Mouse (Mus musculus): ENCODE results near the gene Rsbn1l. TPM values are rescaled to one million over a fixed set of nuclear protein-coding genes. Genes with fewer than 3 reads are reported as not detected.

The Rsbn1l gene
- 5.7 and 6.4 TPM in 2 replicates for polyA plus RNA-seq (2015; fragmentation: Nextera tagmentation; extraction: Ambion mirVana)

GRCm38 (mm10) chr5:20956298-20956697 lies at the start of gene Rsbn1l:
TSS of gene Rsbn1l (minus strand) at chr5:20956398.
- no peaks in the 10 kb centered on the region for H3K27me3 ChIP-seq
- no peak within 1 kb of the TSS for H3K4me2 ChIP-seq (replicated peaks)
- WGBS = over 99% methylated on average over 3 of the region's 3 CpGs
- no peak within 1 kb of the TSS for H3K4me3 ChIP-seq (replicated peaks)
- H3K4me1 ChIP-seq (replicated peaks) = peaks cover 5% of the 10 kb centered on the region; the same call in 1 of the 2 replicates
- ATAC-seq = no peak
- H3K9me3 ChIP-seq = peaks cover 5% of the 10 kb centered on the region; the same call in 1 of the 2 replicates
- H3K36me3 ChIP-seq = 0 out of 2 replicates have a peak, but pooled peaks cover 2% of the 10 kb centered on the region
- H3K27ac ChIP-seq = no peak within 1 kb of the TSS
- H3K9ac ChIP-seq (replicated peaks) = no peak within 1 kb of the TSS

- H3K27ac ChIP-seq = no peak overlapping the region
- no peak overlapping the region for H3K9ac ChIP-seq (replicated peaks)
- H3K36me3 ChIP-seq = peaks cover 69% of the 10 kb centered on the region
- peaks cover 6% of the 10 kb centered on the region; the same call in 1 of the 2 replicates for H3K9me3 ChIP-seq
- WGBS = 95% methylated on average over 6 of the region's 6 CpGs
- H3K4me3 ChIP-seq (replicated peaks) = no peak overlapping the region
- no peaks in the 10 kb centered on the region for H3K27me3 ChIP-seq
- H3K4me1 ChIP-seq (replicated peaks) = no peaks in the 10 kb centered on the region
- ATAC-seq = no peak
- H3K4me2 ChIP-seq (replicated peaks) = no peak overlapping the region
Measured at GRCm38 (mm10) chr5:21002723-21003122, 46.5 kb upstream of the Rsbn1l start.

GRCm38 (mm10) chr5:21001622-21002315 lies 45.6 kb upstream of the Rsbn1l start:
- no peak for ATAC-seq
- H3K36me3 ChIP-seq = peaks cover 74% of the 10 kb centered on the region
- no peaks in the 10 kb centered on the region for H3K27me3 ChIP-seq

GRCm38 (mm10) chr5:20998427-20998826 lies 42.2 kb upstream of the Rsbn1l start:
- Histone ChIP-seq H3K36me3 (peaks cover 89% of the 10 kb centered on the region), H3K9me3 (peaks cover 6% of the 10 kb centered on the region; the same call in 1 of the 2 replicates), H3K27me3 (no peaks in the 10 kb centered on the region), H3K4me3 (replicated peaks) (no peak overlapping the region), H3K9ac (replicated peaks) (no peak overlapping the region), H3K4me2 (replicated peaks) (no peak overlapping the region), H3K27ac (no peak overlapping the region), H3K4me1 (replicated peaks) (no peaks in the 10 kb centered on the region)
- whole genome bisulfite sequencing = 94% methylated on average over 6 of the region's 6 CpGs
- ATAC-seq = no peak

More at GRCm38 (mm10) chr5:21001622-21002315, 45.6 kb upstream of the Rsbn1l start:
- H3K9ac ChIP-seq (replicated peaks) = no peak overlapping the region
- H3K4me3 ChIP-seq (replicated peaks) = no peak overlapping the region
- no peaks in the 10 kb centered on the region for H3K4me1 ChIP-seq (replicated peaks)
- H3K9me3 ChIP-seq = peaks cover 6% of the 10 kb centered on the region; the same call in 1 of the 2 replicates
- no peak overlapping the region for H3K27ac ChIP-seq
- 97% methylated on average over 10 of the region's 10 CpGs for WGBS
- no peak overlapping the region for H3K4me2 ChIP-seq (replicated peaks)

GRCm38 (mm10) chr5:20997555-20997954 lies 41.4 kb upstream of the Rsbn1l start:
- no peaks in the 10 kb centered on the region for H3K27me3 ChIP-seq
- 94% methylated on average over 6 of the region's 6 CpGs for WGBS
- ATAC-seq = no peak
- H3K27ac ChIP-seq = no peak overlapping the region
- peaks cover 81% of the 10 kb centered on the region for H3K36me3 ChIP-seq
- H3K4me2 ChIP-seq (replicated peaks) = no peak overlapping the region
- H3K4me1 ChIP-seq (replicated peaks) = no peaks in the 10 kb centered on the region
- no peak overlapping the region for H3K9ac ChIP-seq (replicated peaks)
- no peak overlapping the region for H3K4me3 ChIP-seq (replicated peaks)
- H3K9me3 ChIP-seq = peaks cover 6% of the 10 kb centered on the region; the same call in 1 of the 2 replicates

- 98% methylated on average over 8 of the region's 8 CpGs for WGBS
- Histone ChIP-seq H3K36me3 (peaks cover 72% of the 10 kb centered on the region), H3K9me3 (no peaks in the 10 kb centered on the region), H3K4me2 (replicated peaks) (no peak overlapping the region), H3K27ac (no peak overlapping the region), H3K4me3 (replicated peaks) (no peak overlapping the region), H3K9ac (replicated peaks) (no peak overlapping the region), H3K4me1 (replicated peaks) (no peaks in the 10 kb centered on the region), H3K27me3 (no peaks in the 10 kb centered on the region)
- ATAC-seq = no peak
Measured at GRCm38 (mm10) chr5:20990062-20990809, 34.0 kb upstream of the Rsbn1l start.

GRCm38 (mm10) chr5:20986271-20986670 lies 30.1 kb upstream of the Rsbn1l start:
- WGBS = 97% methylated on average over 8 of the region's 8 CpGs
- H3K9me3 ChIP-seq = no peaks in the 10 kb centered on the region
- peaks cover 54% of the 10 kb centered on the region for H3K36me3 ChIP-seq
- no peaks in the 10 kb centered on the region for H3K4me1 ChIP-seq (replicated peaks)
- no peak overlapping the region for H3K9ac ChIP-seq (replicated peaks)
- no peaks in the 10 kb centered on the region for H3K27me3 ChIP-seq
- no peak overlapping the region for H3K27ac ChIP-seq
- ATAC-seq = no peak
- H3K4me3 ChIP-seq (replicated peaks) = no peak overlapping the region
- H3K4me2 ChIP-seq (replicated peaks) = no peak overlapping the region

GRCm38 (mm10) chr5:20983505-20983904 lies 27.3 kb upstream of the Rsbn1l start:
- Histone ChIP-seq H3K9ac (replicated peaks) (no peak overlapping the region), H3K27ac (no peak overlapping the region), H3K4me2 (replicated peaks) (no peak overlapping the region), H3K4me1 (replicated peaks) (no peaks in the 10 kb centered on the region), H3K27me3 (no peaks in the 10 kb centered on the region), H3K36me3 (peaks cover 30% of the 10 kb centered on the region), H3K9me3 (no peaks in the 10 kb centered on the region), H3K4me3 (replicated peaks) (no peak overlapping the region)
- ATAC-seq = no peak

GRCm38 (mm10) chr5:20974690-20975089 lies 18.5 kb upstream of the Rsbn1l start:
- WGBS = 83% methylated on average over 4 of the region's 4 CpGs
- H3K27me3 ChIP-seq = no peaks in the 10 kb centered on the region

GRCm38 (mm10) chr5:20973999-20974398 lies 17.8 kb upstream of the Rsbn1l start:
- H3K9me3 ChIP-seq = no peaks in the 10 kb centered on the region
- no peak overlapping the region for H3K27ac ChIP-seq
- H3K4me2 ChIP-seq (replicated peaks) = no peak overlapping the region
- no peaks in the 10 kb centered on the region for H3K36me3 ChIP-seq
- no peaks in the 10 kb centered on the region for H3K4me1 ChIP-seq (replicated peaks)
- no peak overlapping the region for H3K9ac ChIP-seq (replicated peaks)
- WGBS = 19% methylated on average over 7 of the region's 7 CpGs
- no peaks in the 10 kb centered on the region for H3K27me3 ChIP-seq
- no peak for ATAC-seq
- no peak overlapping the region for H3K4me3 ChIP-seq (replicated peaks)

More at GRCm38 (mm10) chr5:20974690-20975089, 18.5 kb upstream of the Rsbn1l start:
- Histone ChIP-seq H3K27ac (no peak overlapping the region), H3K36me3 (no peaks in the 10 kb centered on the region), H3K4me3 (replicated peaks) (no peak overlapping the region), H3K4me1 (replicated peaks) (no peaks in the 10 kb centered on the region), H3K9ac (replicated peaks) (no peak overlapping the region), H3K4me2 (replicated peaks) (no peak overlapping the region), H3K9me3 (no peaks in the 10 kb centered on the region)
- no peak for ATAC-seq

- ATAC-seq = no peak
- whole genome bisulfite sequencing = 69% methylated on average over 5 of the region's 5 CpGs
Measured at GRCm38 (mm10) chr5:20973069-20973468, 16.9 kb upstream of the Rsbn1l start.

GRCm38 (mm10) chr5:20968963-20969362 lies 12.8 kb upstream of the Rsbn1l start:
- Histone ChIP-seq H3K9me3 (no peaks in the 10 kb centered on the region), H3K9ac (replicated peaks) (no peak overlapping the region), H3K4me2 (replicated peaks) (no peak overlapping the region), H3K4me3 (replicated peaks) (no peak overlapping the region), H3K36me3 (no peaks in the 10 kb centered on the region), H3K27me3 (no peaks in the 10 kb centered on the region), H3K27ac (no peak overlapping the region), H3K4me1 (replicated peaks) (no peaks in the 10 kb centered on the region)
- WGBS = 70% methylated on average over 9 of the region's 9 CpGs
- no peak for ATAC-seq

More at GRCm38 (mm10) chr5:20973069-20973468, 16.9 kb upstream of the Rsbn1l start:
- Histone ChIP-seq H3K9me3 (no peaks in the 10 kb centered on the region), H3K4me3 (replicated peaks) (no peak overlapping the region), H3K4me1 (replicated peaks) (no peaks in the 10 kb centered on the region), H3K9ac (replicated peaks) (no peak overlapping the region), H3K36me3 (no peaks in the 10 kb centered on the region), H3K4me2 (replicated peaks) (no peak overlapping the region), H3K27me3 (no peaks in the 10 kb centered on the region), H3K27ac (no peak overlapping the region)

Data from midbrain, embryonic 13.5 days (tissue).